Comparison of ENCODE assay signal across 22 mouse cellular contexts in the genomic region with DNA sequence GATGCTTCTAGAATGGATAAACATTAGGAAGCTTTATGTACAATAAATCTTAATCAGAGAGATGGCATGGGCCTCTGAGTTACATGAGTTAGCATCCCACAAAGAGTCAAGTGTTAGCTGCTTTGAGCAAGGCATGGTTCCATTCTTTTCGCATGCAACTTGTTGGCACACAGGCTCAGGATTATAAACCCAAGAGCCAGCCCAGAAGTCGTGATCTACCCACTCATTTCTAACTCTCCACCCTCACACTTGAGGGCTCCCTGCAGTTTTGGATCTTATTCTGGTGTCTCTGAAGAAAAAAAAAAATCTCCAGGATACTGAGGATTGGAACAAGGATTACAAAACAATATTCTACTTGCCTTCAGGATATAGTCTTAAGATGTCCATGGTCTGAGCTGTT. TPM values are rescaled to one million over a fixed set of nuclear protein-coding genes. Genes with fewer than 3 reads are reported as not detected.
A peak's percentile ranks its signal among the peaks of the same experiment; 100 is the strongest.
DNase-seq lines count a peak whose midpoint lies in the region; ATAC-seq lines count a peak whose summit lies in the region.
"Had no signal": no experiment of that assay in that cellular context is flagged by ENCODE, and none has a peak within 500 bp of the region (broad histone marks: within the 10 kb centered on the region; RNA-seq: fewer than 3 reads in every experiment).

No protein-coding gene starts in this region.

- intact Hi-C loops in heart, postnatal 25 days (cut with DNase I): loop anchor here (10.0 kb wide), 1 partner anchor 203 kb away; the partner anchor contains the start of gene Zfand5

- DNase-seq in heart, adult 11 months: peak; percentile 18
- DNase-seq in heart, postnatal 25 days (ENCODE audit: low spot score): no peak
- DNase-seq in right cerebral cortex, adult 18-20 months: peak; percentile 63
- no peak for DNase-seq in right cerebral cortex, postnatal 14 days
- DNase-seq in left cerebral cortex, adult 9 months (ENCODE audit: low spot score in 2 of 2): peak; percentile 25 to 53
- peak; percentile 36 to 55 for DNase-seq in right cerebral cortex, postnatal 36 days (ENCODE audit: low spot score in 2 of 2)
- no peak for DNase-seq in urinary bladder, adult 2 months (ENCODE audit: low spot score)
- DNase-seq: adrenal gland, postnatal 14 days; cerebellum, adult 2 months; cerebellum, postnatal 14 days; embryo, embryonic 11 days; gastrocnemius, adult 2 months; gastrocnemius, postnatal 25 days; heart, postnatal 4 days had no signal

- no peak for ATAC-seq in monocyte, adult 5-6 weeks (replicated peaks; ENCODE audit: insufficient number of reproducible peaks, low FRiP score, low TSS enrichment, poor library complexity, severe bottlenecking)
- ATAC-seq: activated CD4-positive, CD25-positive, alpha-beta regulatory T cell, adult 4 months; forebrain, embryonic 14.5 days; hindbrain, embryonic 16.5 days; Patski had no signal

RNA-seq across cellular contexts. Expression of gene Gda, which starts 4.5 kb away (rescaled TPM):
- total RNA-seq in heart, postnatal 25 days (2021): 10 to 100 TPM; 15.0 to 20.3 TPM
- 12.0 and 14.4 TPM in 2 replicates for polyA plus RNA-seq in urinary bladder, adult 2 months (2012; rRNA removed)
- 131 to 211 TPM (median 188 TPM) in 3 replicates for total RNA-seq in monocyte, adult 5-6 weeks (2017)
- total RNA-seq: CH12.LX had no signal
- polyA plus RNA-seq: erythroblast, embryonic 14.5 days; forebrain, embryonic 10.5 days had no signal

Comparison
In these comparisons a context has a peak if more than half of its experiments do, and no peak if none do; other contexts are left out.
1. DNase-seq: peak in heart, adult 11 months (single experiment), right cerebral cortex, adult 18-20 months (single experiment), left cerebral cortex, adult 9 months (2 of 2) and right cerebral cortex, postnatal 36 days (2 of 2); none in heart, postnatal 25 days (single experiment), right cerebral cortex, postnatal 14 days (single experiment) and urinary bladder, adult 2 months (single experiment).